ENCODE assay signal across 8 mouse cellular contexts in the genomic region with DNA sequence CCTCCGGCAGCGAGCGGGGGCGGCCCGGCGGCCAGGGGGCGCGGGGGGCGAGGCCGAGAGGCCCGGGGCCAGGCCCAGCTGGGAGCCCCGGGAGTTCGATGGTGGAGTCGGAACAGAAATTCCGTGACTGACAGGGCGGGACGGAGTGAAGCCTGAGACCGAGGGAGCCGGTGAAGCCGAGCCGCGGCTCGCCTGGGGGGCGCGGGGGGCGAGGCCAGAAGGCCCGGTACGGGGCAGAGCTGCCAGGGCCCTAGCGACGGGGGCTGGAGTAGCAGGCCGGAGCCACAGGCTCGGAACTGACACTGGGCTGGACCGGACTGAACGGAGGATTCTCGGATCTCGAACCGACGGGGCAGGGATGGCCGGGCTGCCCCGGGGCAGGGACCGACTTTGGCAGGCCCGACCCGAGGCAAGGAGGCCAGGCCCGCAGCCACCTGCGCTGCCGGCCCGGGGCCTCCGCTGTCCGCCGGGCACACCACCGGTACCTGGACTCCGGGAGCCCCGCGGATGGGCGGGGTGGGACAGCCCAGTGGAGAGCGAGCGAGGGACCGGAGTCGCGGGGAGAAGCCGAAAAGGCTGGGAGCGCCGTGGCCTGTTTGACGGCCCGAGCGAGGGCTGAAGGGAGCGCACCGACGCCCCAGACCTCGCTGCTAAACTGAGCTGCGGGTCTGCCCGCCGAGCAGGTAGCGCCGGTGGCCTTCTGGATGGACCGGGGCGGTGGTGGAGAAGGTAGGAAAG. TPM values are rescaled to one million over a fixed set of nuclear protein-coding genes. Genes with fewer than 3 reads are reported as not detected.
DNase-seq lines count a peak whose midpoint lies in the region; ATAC-seq and TF ChIP-seq lines count a peak whose summit lies in the region.

No protein-coding gene starts in this region.

- under 1% methylated on average over 71 of the region's 77 CpGs for WGBS in heart, embryonic 14.5 days
- under 1% methylated on average over 67 of the region's 77 CpGs for WGBS in neural tube, embryonic 14.5 days
- 1% methylated on average over 74 of the region's 77 CpGs for WGBS in thymus, adult 2 months

- DNase-seq in adrenal gland, postnatal 36 days = peak; percentile 70 to 73
- DNase-seq in kidney, postnatal 14 days = peak; percentile 83
- peak; percentile 70 to 73 for DNase-seq in lung, adult 18-20 months
- DNase-seq in thymus, adult 2 months = peak; percentile 67

- peaks cover 21% of the 10 kb centered on the region for H3K36me3 ChIP-seq in heart, embryonic 14.5 days (ENCODE audit: control insufficient read depth, insufficient read depth, low read length)
- peaks cover 7% of the 10 kb centered on the region for H3K36me3 ChIP-seq in neural tube, embryonic 14.5 days (ENCODE audit: control insufficient read depth, insufficient read depth, low read length)
- H3K36me3 ChIP-seq in thymus, adult 2 months (ENCODE audit: control insufficient read depth, insufficient read depth, low read length) = peaks cover under 1% of the 10 kb centered on the region

- TF ChIP-seq CTCF in embryonic fibroblast, embryonic 13.5 days (IDR thresholded peaks at IDR 0.05; ENCODE audit: borderline replicate concordance, insufficient read depth, low read length) = no peak
- 0 out of 2 replicates have a peak, but pooled peaks have one; percentile 4 for TF ChIP-seq CTCF in thymus, adult 2 months (IDR thresholded peaks at IDR 0.05; ENCODE audit: borderline replicate concordance, control insufficient read depth, extremely low read depth, insufficient read depth, low read length, poor library complexity)

- peak overlapping the region; percentile 95 for H3K9ac ChIP-seq in heart, embryonic 14.5 days (ENCODE audit: low read length)
- peak overlapping the region; percentile 82 for H3K9ac ChIP-seq in neural tube, embryonic 14.5 days (replicated peaks; ENCODE audit: low read depth, low read length)

- peak overlapping the region; percentile 66 for H3K27ac ChIP-seq in embryonic fibroblast, embryonic 13.5 days (ENCODE audit: insufficient read depth, low read length)
- peak overlapping the region; percentile 91 to 99 for H3K27ac ChIP-seq in heart, embryonic 14.5 days (replicated peaks in 1 of 2; ENCODE audit: control insufficient read depth in 1 of 2, insufficient read depth in 1 of 2, low read depth in 2 of 2, low read length in 2 of 2)
- H3K27ac ChIP-seq in neural tube, embryonic 14.5 days (ENCODE audit: low read depth, low read length) = peak overlapping the region; percentile 93
- no peak overlapping the region for H3K27ac ChIP-seq in thymus, adult 2 months (ENCODE audit: control insufficient read depth, insufficient read depth, low read length)

- TF ChIP-seq POLR2A in embryonic fibroblast, embryonic 13.5 days (IDR thresholded peaks at IDR 0.05; ENCODE audit: low read depth, low read length) = no peak
- no peak for TF ChIP-seq POLR2A in thymus, adult 2 months (IDR thresholded peaks at IDR 0.05; ENCODE audit: control insufficient read depth, extremely low read depth, insufficient read depth, low read length, poor library complexity)

- peak overlapping the region; percentile 80 for H3K4me3 ChIP-seq in embryonic fibroblast, embryonic 13.5 days (ENCODE audit: insufficient read depth, low read length)
- peak overlapping the region; percentile 75 for H3K4me3 ChIP-seq in heart, embryonic 14.5 days (ENCODE audit: control insufficient read depth in 1 of 2, insufficient read depth in 1 of 2, low read depth in 1 of 2, low read length in 2 of 2)
- H3K4me3 ChIP-seq in neural tube, embryonic 14.5 days (ENCODE audit: low read depth, low read length) = peak overlapping the region; percentile 75
- peak overlapping the region; percentile 91 for H3K4me3 ChIP-seq in thymus, adult 2 months (ENCODE audit: control insufficient read depth, insufficient read depth, low read length)

- H3K9me3 ChIP-seq in heart, embryonic 14.5 days (ENCODE audit: control insufficient read depth, low read length) = no peaks in the 10 kb centered on the region
- H3K9me3 ChIP-seq in neural tube, embryonic 14.5 days (ENCODE audit: control insufficient read depth, low read length) = no peaks in the 10 kb centered on the region

- ATAC-seq in CD4-positive, CD25-positive, alpha-beta regulatory T cell, adult 4 months = peak; percentile 14
- ATAC-seq in heart, embryonic 14.5 days (ENCODE audit: insufficient number of reproducible peaks, insufficient read depth, low FRiP score, low read depth) = peak; percentile 65
- ATAC-seq in neural tube, embryonic 14.5 days (ENCODE audit: low read depth) = peak; percentile 78

- peaks cover 2% of the 10 kb centered on the region for H3K4me1 ChIP-seq in embryonic fibroblast, embryonic 13.5 days (ENCODE audit: control insufficient read depth, insufficient read depth, low read length)
- H3K4me1 ChIP-seq in heart, embryonic 14.5 days (ENCODE audit: control insufficient read depth in 2 of 2, insufficient read depth in 2 of 2, low read length in 2 of 2) = peaks cover 12 to 38% of the 10 kb centered on the region in 2 experiments
- peaks cover 26% of the 10 kb centered on the region for H3K4me1 ChIP-seq in neural tube, embryonic 14.5 days (ENCODE audit: control insufficient read depth, insufficient read depth, low read length)
- H3K4me1 ChIP-seq in thymus, adult 2 months (replicated peaks; ENCODE audit: control insufficient read depth, insufficient read depth, low read length) = peaks cover 15% of the 10 kb centered on the region

- H3K27me3 ChIP-seq in heart, embryonic 14.5 days (ENCODE audit: control insufficient read depth, insufficient read depth, low read length) = no peaks in the 10 kb centered on the region
- no peaks in the 10 kb centered on the region for H3K27me3 ChIP-seq in neural tube, embryonic 14.5 days (ENCODE audit: control insufficient read depth, insufficient read depth, low read length)
- no peaks in the 10 kb centered on the region for H3K27me3 ChIP-seq in thymus, adult 2 months (ENCODE audit: control insufficient read depth, insufficient read depth, low read length)

- peak overlapping the region; percentile 77 for H3K4me2 ChIP-seq in heart, embryonic 14.5 days (ENCODE audit: low read length)
- peak overlapping the region; percentile 87 for H3K4me2 ChIP-seq in neural tube, embryonic 14.5 days (ENCODE audit: low read depth, low read length)

RNA-seq across cellular contexts. Expression of a gene that starts 0.7 kb away (rescaled TPM):
- 10 to 100 TPM; 15.7 to 21.8 TPM for polyA plus RNA-seq in CD4-positive, CD25-positive, alpha-beta regulatory T cell, adult 4 months (2017; shearing (Covaris generic))
- total RNA-seq in adrenal gland, postnatal 36 days (2021) = 10 to 100 TPM; 66.1 to 72.7 TPM
- polyA plus RNA-seq in embryonic fibroblast, embryonic 13.5 days (2011; ENCODE audit: insufficient read length, low read depth, missing spikeins) = 71.6 and 81.9 TPM in 2 replicates
- 54.1 and 55.9 TPM in 2 replicates for polyA plus RNA-seq in heart, embryonic 14.5 days (2014; fragmentation: Nextera tagmentation; extraction: Ambion mirVana)
- 77.5 and 84.3 TPM in 2 replicates for polyA plus RNA-seq in neural tube, embryonic 14.5 days (2014; fragmentation: Nextera tagmentation; extraction: Ambion mirVana)
- polyA plus RNA-seq in thymus, adult 2 months (2012; rRNA removed) = 66.1 and 67.1 TPM in 2 replicates

RNA-seq across cellular contexts. Expression of a gene that starts 0.9 kb away (rescaled TPM):
- 100 to 1,000 TPM; 779 to 910 TPM for polyA plus RNA-seq in CD4-positive, CD25-positive, alpha-beta regulatory T cell, adult 4 months (2017; shearing (Covaris generic))
- total RNA-seq in adrenal gland, postnatal 36 days (2021) = 100 to 1,000 TPM; 612 to 614 TPM
- polyA plus RNA-seq in embryonic fibroblast, embryonic 13.5 days (2011; ENCODE audit: insufficient read length, low read depth, missing spikeins) = 360 and 404 TPM in 2 replicates
- polyA plus RNA-seq in heart, embryonic 14.5 days (2014; fragmentation: Nextera tagmentation; extraction: Ambion mirVana) = 1,366 and 1,395 TPM in 2 replicates
- polyA plus RNA-seq in neural tube, embryonic 14.5 days (2014; fragmentation: Nextera tagmentation; extraction: Ambion mirVana) = 443 and 524 TPM in 2 replicates
- polyA plus RNA-seq in thymus, adult 2 months (2012; rRNA removed) = 133 and 213 TPM in 2 replicates

RNA-seq across cellular contexts. Expression of a gene that starts 22.1 kb away (rescaled TPM):
- polyA plus RNA-seq in CD4-positive, CD25-positive, alpha-beta regulatory T cell, adult 4 months (2017; shearing (Covaris generic)) = 10 to 100 TPM; 24.1 to 32.9 TPM
- total RNA-seq in adrenal gland, postnatal 36 days (2021) = 10 to 100 TPM; 30.5 to 34.6 TPM
- polyA plus RNA-seq in embryonic fibroblast, embryonic 13.5 days (2011; ENCODE audit: insufficient read length, low read depth, missing spikeins) = 13.0 and 17.6 TPM in 2 replicates
- polyA plus RNA-seq in heart, embryonic 14.5 days (2014; fragmentation: Nextera tagmentation; extraction: Ambion mirVana) = 30.3 and 30.5 TPM in 2 replicates
- 12.4 and 12.6 TPM in 2 replicates for polyA plus RNA-seq in neural tube, embryonic 14.5 days (2014; fragmentation: Nextera tagmentation; extraction: Ambion mirVana)
- polyA plus RNA-seq in thymus, adult 2 months (2012; rRNA removed) = 15.9 and 19.1 TPM in 2 replicates

RNA-seq across cellular contexts. Expression of a gene that starts 47.7 kb away (rescaled TPM):
- 1 to 10 TPM; 4.8 to 7.8 TPM for polyA plus RNA-seq in CD4-positive, CD25-positive, alpha-beta regulatory T cell, adult 4 months (2017; shearing (Covaris generic))
- 1 to 10 TPM; 1.3 to 2.2 TPM for total RNA-seq in adrenal gland, postnatal 36 days (2021)
- 7.6 and 12.9 TPM in 2 replicates for polyA plus RNA-seq in embryonic fibroblast, embryonic 13.5 days (2011; ENCODE audit: insufficient read length, low read depth, missing spikeins)
- 18.0 and 19.7 TPM in 2 replicates for polyA plus RNA-seq in heart, embryonic 14.5 days (2014; fragmentation: Nextera tagmentation; extraction: Ambion mirVana)
- polyA plus RNA-seq in neural tube, embryonic 14.5 days (2014; fragmentation: Nextera tagmentation; extraction: Ambion mirVana) = 4.8 and 6.3 TPM in 2 replicates
- 12.7 and 15.4 TPM in 2 replicates for polyA plus RNA-seq in thymus, adult 2 months (2012; rRNA removed)

RNA-seq across cellular contexts. Expression of a gene that starts 47.8 kb away (rescaled TPM):
- 1 to 10 TPM; 6.6 to 10.0 TPM for polyA plus RNA-seq in CD4-positive, CD25-positive, alpha-beta regulatory T cell, adult 4 months (2017; shearing (Covaris generic))
- total RNA-seq in adrenal gland, postnatal 36 days (2021) = 10 to 100 TPM; 61.8 to 63.7 TPM
- 49.5 and 54.4 TPM in 2 replicates for polyA plus RNA-seq in embryonic fibroblast, embryonic 13.5 days (2011; ENCODE audit: insufficient read length, low read depth, missing spikeins)
- 66.3 and 66.4 TPM in 2 replicates for polyA plus RNA-seq in heart, embryonic 14.5 days (2014; fragmentation: Nextera tagmentation; extraction: Ambion mirVana)
- 73.5 and 74.0 TPM in 2 replicates for polyA plus RNA-seq in neural tube, embryonic 14.5 days (2014; fragmentation: Nextera tagmentation; extraction: Ambion mirVana)
- 36.1 and 40.1 TPM in 2 replicates for polyA plus RNA-seq in thymus, adult 2 months (2012; rRNA removed)

Comparison
In these comparisons a context has a peak if more than half of its experiments do, and no peak if none do; other contexts are left out.
1. ATAC-seq: peak in every context shown above with its lines; median percentile 78 in neural tube, embryonic 14.5 days; 65 in heart, embryonic 14.5 days; 14 in CD4-positive, CD25-positive, alpha-beta regulatory T cell, adult 4 months.